Mouse (Mus musculus) layer of hippocampus, postnatal 10 days (tissue): ENCODE data around the gene 9930021J03Rik. TPM values are rescaled to one million over a fixed set of nuclear protein-coding genes. Genes with fewer than 3 reads are reported as not detected.

Source experiments
- total RNA-seq, 2 experiments: library from RNA; stranded (reverse); gene quantifications; 2 replicates each; pipeline ENCODE4 v1.2.3; 2021

The 9930021J03Rik gene
- total RNA-seq, 2 experiments from 2014 or later = 26.5 to 29.8 TPM

Other genes starting within 250 kb of the 9930021J03Rik start
- gene Ermp1, start 157.6 kb downstream of the 9930021J03Rik start, total RNA-seq = 10 to 100 TPM; 45.5 to 52.0 TPM
- gene Mlana, start 108.2 kb downstream of the 9930021J03Rik start, total RNA-seq = under 1 TPM in 1 of 2 experiments, not detected in 1; 0.96 TPM
- 10 to 100 TPM; 30.9 to 32.4 TPM for gene Ranbp6, start 7.0 kb upstream of the 9930021J03Rik start, total RNA-seq
- gene Il33, start 119.1 kb upstream of the 9930021J03Rik start, total RNA-seq = 10 to 100 TPM in 1 of 2 experiments, 1 to 10 TPM in 1; 8.3 to 11.4 TPM
- gene Trpd52l3, start 197.8 kb upstream of the 9930021J03Rik start, total RNA-seq = not detected
- 10 to 100 TPM; 49.9 to 50.2 TPM for gene Uhrf2, start 224.5 kb upstream of the 9930021J03Rik start, total RNA-seq